Mouse (Mus musculus): ENCODE measurements around the gene Acbd4.

- no peak for TF ChIP-seq CTCF (IDR thresholded peaks at IDR 0.05; ENCODE audit: extremely low read depth, insufficient read depth, low read length)
- no peak for TF ChIP-seq POLR2A (IDR thresholded peaks at IDR 0.05; ENCODE audit: extremely low read depth, insufficient read depth, low read length)
These were observed 12.3 kb downstream of the Acbd4 start for GRCm38 (mm10) chr11:103113771-103114170.
